Mouse (Mus musculus): ENCODE data around the gene Asb6. TPM values are rescaled to one million over a fixed set of nuclear protein-coding genes. Genes with fewer than 3 reads are reported as not detected.
A peak's percentile ranks its signal among the peaks of the same experiment; 100 is the strongest.

Gene Asb6
- polyA plus RNA-seq, 1 experiment from 2014 or later = 27.8 TPM

- ATAC-seq (ENCODE audit: low read depth) = no peak
- peak overlapping the region; percentile 56 for H3K4me2 ChIP-seq (ENCODE audit: low read depth, low read length)
- no peak overlapping the region for H3K9ac ChIP-seq (ENCODE audit: low read depth, low read length)
- 2% methylated on average over 79 of the region's 80 CpGs for WGBS (ENCODE audit: insufficient replicate concordance)
- no peaks in the 10 kb centered on the region for H3K9me3 ChIP-seq (replicated peaks; ENCODE audit: control insufficient read depth, low read length)
- H3K36me3 ChIP-seq (ENCODE audit: control insufficient read depth, insufficient read depth) = no peaks in the 10 kb centered on the region
- H3K4me3 ChIP-seq (ENCODE audit: low read depth, low read length) = peak overlapping the region; percentile 45
- peaks cover 42% of the 10 kb centered on the region for H3K27me3 ChIP-seq (ENCODE audit: control insufficient read depth, insufficient read depth, low read depth, low read length)
- no peaks in the 10 kb centered on the region; the same call in 1 of the 2 replicates for H3K4me1 ChIP-seq (ENCODE audit: control insufficient read depth, low read depth, low read length)
- no peak overlapping the region for H3K27ac ChIP-seq (ENCODE audit: low read length)
Measured at GRCm38 (mm10) chr2:30845152-30846070, 15.3 kb upstream of the Asb6 start.

GRCm38 (mm10) chr2:30842615-30843014 is 12.5 kb upstream of the Asb6 start:
- Histone ChIP-seq H3K4me2 (ENCODE audit: low read depth, low read length) (no peak overlapping the region), H3K27ac (ENCODE audit: low read length) (no peak overlapping the region), H3K4me3 (ENCODE audit: low read depth, low read length) (no peak overlapping the region), H3K36me3 (ENCODE audit: control insufficient read depth, insufficient read depth) (no peaks in the 10 kb centered on the region), H3K4me1 (ENCODE audit: control insufficient read depth, low read depth, low read length) (no peaks in the 10 kb centered on the region; the same call in 1 of the 2 replicates), H3K9me3 (replicated peaks; ENCODE audit: control insufficient read depth, low read length) (no peaks in the 10 kb centered on the region), H3K9ac (ENCODE audit: low read depth, low read length) (no peak overlapping the region), H3K27me3 (ENCODE audit: control insufficient read depth, insufficient read depth, low read depth, low read length) (peaks cover 42% of the 10 kb centered on the region)
- 34% methylated on average over 10 of the region's 10 CpGs for WGBS (ENCODE audit: insufficient replicate concordance)
- no peak for ATAC-seq (ENCODE audit: low read depth)

DNA sequence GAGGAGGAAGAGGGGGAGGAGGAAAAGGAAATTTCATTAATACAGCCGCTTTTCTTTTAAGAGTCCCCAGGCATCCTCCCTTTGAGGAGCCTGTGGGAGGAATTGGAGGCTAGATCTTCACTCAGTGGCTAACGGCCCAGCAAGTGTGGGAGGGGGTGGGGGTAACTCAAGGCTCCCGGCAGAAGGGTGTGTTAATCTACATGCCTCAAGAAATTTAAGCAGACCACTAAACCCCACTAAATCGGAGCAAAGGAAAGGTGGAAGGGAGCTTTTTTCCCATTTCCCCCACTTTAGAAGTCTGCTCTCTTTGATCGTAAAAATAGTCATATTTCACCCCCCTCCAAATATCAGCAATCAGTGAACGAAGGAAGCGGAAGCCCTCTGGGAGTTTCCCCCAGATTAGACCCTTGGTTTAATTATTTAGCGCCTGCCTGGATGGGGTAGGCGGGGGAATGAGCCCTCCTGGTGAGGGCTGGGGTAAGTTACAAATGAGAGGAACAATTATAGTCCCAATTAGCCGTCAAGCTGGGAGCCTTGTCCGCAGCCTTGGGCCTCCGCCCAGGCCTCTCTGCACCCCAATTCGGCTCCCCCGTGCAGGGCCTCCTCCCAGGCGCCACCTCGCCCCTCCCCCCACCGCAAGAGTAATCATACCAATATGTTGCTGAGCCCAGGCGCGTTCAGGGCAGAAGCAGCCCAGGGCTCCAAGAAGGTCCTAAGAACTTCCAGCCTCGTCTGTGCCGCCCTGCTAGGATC is 6.3 kb upstream of the Asb6 start:
- no peak for ATAC-seq (ENCODE audit: low read depth)
- Histone ChIP-seq H3K4me2 (ENCODE audit: low read depth, low read length) (no peak overlapping the region), H3K9ac (ENCODE audit: low read depth, low read length) (no peak overlapping the region), H3K9me3 (replicated peaks; ENCODE audit: control insufficient read depth, low read length) (no peaks in the 10 kb centered on the region), H3K36me3 (ENCODE audit: control insufficient read depth, insufficient read depth) (no peaks in the 10 kb centered on the region), H3K4me3 (ENCODE audit: low read depth, low read length) (no peak overlapping the region), H3K4me1 (ENCODE audit: control insufficient read depth, low read depth, low read length) (peaks cover 5% of the 10 kb centered on the region), H3K27me3 (ENCODE audit: control insufficient read depth, insufficient read depth, low read depth, low read length) (no peaks in the 10 kb centered on the region), H3K27ac (ENCODE audit: low read length) (no peak overlapping the region)
- WGBS (ENCODE audit: insufficient replicate concordance) = 21% methylated on average over 21 of the region's 21 CpGs

DNA sequence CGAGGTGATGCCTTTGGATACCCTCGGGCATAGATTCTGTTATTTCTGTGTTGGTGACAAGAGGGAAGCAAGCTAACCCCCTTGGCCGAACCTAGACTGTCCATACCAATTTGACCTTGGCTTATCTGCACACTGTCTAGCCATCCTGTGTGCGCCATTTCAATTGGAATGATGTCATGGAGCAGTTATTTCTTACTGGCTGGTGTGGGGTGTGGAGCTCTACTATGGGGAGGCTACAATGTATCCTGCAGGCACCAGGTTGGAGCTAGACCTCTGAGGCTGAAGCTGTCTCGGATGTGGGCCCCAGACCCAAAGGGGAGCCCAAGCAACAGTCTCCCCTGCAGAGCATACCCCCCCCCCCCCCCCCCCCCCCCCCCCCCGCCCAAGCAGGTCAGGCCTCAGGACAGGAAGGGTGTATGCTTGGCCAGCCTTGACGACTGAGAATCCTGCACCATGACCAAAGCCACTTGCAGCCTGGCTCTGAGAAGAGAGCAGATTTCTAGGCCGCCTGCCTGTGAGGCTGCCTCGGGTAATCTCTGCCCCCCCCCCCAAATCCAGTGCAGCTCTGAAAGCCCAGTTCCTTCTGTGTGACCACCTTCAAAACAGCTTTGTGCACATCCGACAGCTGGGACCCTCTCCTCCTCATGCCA is 4.4 kb upstream of the Asb6 start, which contains the start of gene Prrx2:
Prrx2 (plus strand) TSS at position 600 of the 650 bp plus-strand sequence.
- ATAC-seq (ENCODE audit: low read depth) = no peak
- no peak within 1 kb of the TSS for H3K4me2 ChIP-seq (ENCODE audit: low read depth, low read length)
- peaks cover 5% of the 10 kb centered on the region for H3K4me1 ChIP-seq (ENCODE audit: control insufficient read depth, low read depth, low read length)
- no peak within 1 kb of the TSS for H3K9ac ChIP-seq (ENCODE audit: low read depth, low read length)
- no peaks in the 10 kb centered on the region for H3K9me3 ChIP-seq (replicated peaks; ENCODE audit: control insufficient read depth, low read length)
- no peaks in the 10 kb centered on the region for H3K27me3 ChIP-seq (ENCODE audit: control insufficient read depth, insufficient read depth, low read depth, low read length)
- no peaks in the 10 kb centered on the region for H3K36me3 ChIP-seq (ENCODE audit: control insufficient read depth, insufficient read depth)
- no peak within 1 kb of the TSS for H3K4me3 ChIP-seq (ENCODE audit: low read depth, low read length)
- WGBS (ENCODE audit: insufficient replicate concordance) = 50% methylated on average over 9 of the region's 10 CpGs
- no peak within 1 kb of the TSS for H3K27ac ChIP-seq (ENCODE audit: low read length)

DNA sequence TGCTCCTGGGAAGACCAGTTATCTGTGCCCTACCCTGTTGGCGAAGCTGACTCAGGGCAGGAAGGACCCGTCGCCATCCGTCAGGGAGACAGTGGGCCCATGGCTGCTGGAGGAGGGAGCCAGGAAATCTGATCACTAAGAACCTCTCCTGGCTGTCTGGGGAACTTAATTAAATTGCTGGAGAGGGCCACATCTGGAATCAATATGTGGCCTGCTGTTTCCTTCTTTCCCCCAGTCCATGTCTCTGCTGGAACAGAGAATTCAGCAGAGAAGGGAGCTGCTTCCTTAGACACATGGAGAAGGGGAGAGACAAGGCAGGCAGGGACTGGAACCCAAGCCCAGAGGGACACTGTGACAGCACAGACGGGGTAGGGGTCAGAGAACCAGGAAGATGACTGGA is 3.5 kb upstream of the Asb6 start:
- no peak overlapping the region for H3K4me3 ChIP-seq (ENCODE audit: low read depth, low read length)
- H3K27me3 ChIP-seq (ENCODE audit: control insufficient read depth, insufficient read depth, low read depth, low read length) = no peaks in the 10 kb centered on the region
- no peak for ATAC-seq (ENCODE audit: low read depth)
- H3K9me3 ChIP-seq (replicated peaks; ENCODE audit: control insufficient read depth, low read length) = no peaks in the 10 kb centered on the region
- H3K4me2 ChIP-seq (ENCODE audit: low read depth, low read length) = no peak overlapping the region
- peaks cover 12% of the 10 kb centered on the region for H3K4me1 ChIP-seq (ENCODE audit: control insufficient read depth, low read depth, low read length)
- H3K36me3 ChIP-seq (ENCODE audit: control insufficient read depth, insufficient read depth) = no peaks in the 10 kb centered on the region
- no peak overlapping the region for H3K9ac ChIP-seq (ENCODE audit: low read depth, low read length)
- 44% methylated on average over 5 of the region's 5 CpGs for WGBS (ENCODE audit: insufficient replicate concordance)
- no peak overlapping the region for H3K27ac ChIP-seq (ENCODE audit: low read length)

DNA sequence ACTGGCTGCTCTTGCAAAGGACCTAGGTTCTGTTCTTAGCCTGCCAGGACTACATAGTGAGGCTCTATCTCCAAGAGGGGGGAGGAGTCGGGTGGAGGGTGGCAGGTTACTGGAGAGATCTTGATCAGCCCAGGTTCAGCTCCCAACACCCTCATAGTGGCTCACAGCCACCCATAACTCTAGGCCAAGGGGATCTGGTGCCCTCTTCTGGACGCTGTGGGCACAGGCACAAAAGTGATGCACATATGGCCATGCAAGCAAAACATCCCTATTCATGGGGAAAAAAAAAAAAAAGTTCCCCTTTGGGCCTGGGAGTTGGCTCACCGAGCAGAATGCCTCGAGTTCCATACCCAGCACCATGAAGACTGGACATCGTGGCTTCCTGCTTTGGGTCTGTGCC is 818 bp downstream of the Asb6 start:
- no peaks in the 10 kb centered on the region for H3K9me3 ChIP-seq (replicated peaks; ENCODE audit: control insufficient read depth, low read length)
- peaks cover 20% of the 10 kb centered on the region for H3K36me3 ChIP-seq (ENCODE audit: control insufficient read depth, insufficient read depth)
- no peak overlapping the region for H3K27ac ChIP-seq (ENCODE audit: low read length)
- no peak overlapping the region for H3K4me2 ChIP-seq (ENCODE audit: low read depth, low read length)
- H3K4me3 ChIP-seq (ENCODE audit: low read depth, low read length) = no peak overlapping the region
- no peak for ATAC-seq (ENCODE audit: low read depth)
- H3K4me1 ChIP-seq (ENCODE audit: control insufficient read depth, low read depth, low read length) = peaks cover 27% of the 10 kb centered on the region
- no peak overlapping the region for H3K9ac ChIP-seq (ENCODE audit: low read depth, low read length)
- 16% methylated on average over 5 of the region's 5 CpGs for WGBS (ENCODE audit: insufficient replicate concordance)
- no peaks in the 10 kb centered on the region for H3K27me3 ChIP-seq (ENCODE audit: control insufficient read depth, insufficient read depth, low read depth, low read length)

DNA sequence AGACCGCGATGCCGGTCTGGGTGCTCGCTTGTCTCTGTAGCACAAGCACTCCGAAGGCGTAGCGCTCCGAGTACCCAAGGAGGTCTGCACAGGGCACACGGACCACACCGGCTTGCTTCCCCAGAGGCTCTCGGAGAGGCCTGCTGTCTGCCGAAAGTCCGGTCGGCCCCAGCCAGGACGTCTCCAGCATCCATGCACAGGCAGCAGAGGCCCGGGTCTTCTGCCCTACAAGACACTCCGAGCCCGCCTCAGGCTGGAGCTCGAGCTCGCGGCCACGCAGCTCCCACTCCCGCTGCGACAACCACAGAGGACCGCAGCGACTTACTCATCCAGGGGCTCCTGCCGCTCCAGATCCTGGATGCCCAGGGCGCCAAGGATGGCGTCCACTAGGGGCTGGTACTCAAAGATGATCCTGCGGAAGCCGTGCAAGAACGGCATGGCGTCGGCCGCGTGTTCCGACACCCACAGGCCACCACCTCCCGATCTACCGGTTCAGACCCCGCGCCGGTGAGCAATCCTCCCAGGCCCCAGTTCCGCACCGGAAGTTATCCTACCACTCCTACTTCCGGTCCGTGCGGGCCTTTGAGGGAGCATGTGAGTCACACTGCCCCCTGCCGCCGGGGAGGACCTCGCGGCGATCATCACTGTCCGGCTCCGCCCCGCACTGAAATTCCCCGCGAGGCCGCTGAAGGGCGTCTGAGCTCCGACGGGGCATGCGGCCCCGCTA is 2.2 kb downstream of the Asb6 start:
- Histone ChIP-seq H3K4me3 (ENCODE audit: low read depth, low read length) (peak overlapping the region; percentile 100), H3K4me1 (ENCODE audit: control insufficient read depth, low read depth, low read length) (peaks cover 27% of the 10 kb centered on the region), H3K9me3 (replicated peaks; ENCODE audit: control insufficient read depth, low read length) (no peaks in the 10 kb centered on the region), H3K4me2 (ENCODE audit: low read depth, low read length) (peak overlapping the region; percentile 70), H3K27ac (ENCODE audit: low read length) (peak overlapping the region; percentile 97), H3K27me3 (ENCODE audit: control insufficient read depth, insufficient read depth, low read depth, low read length) (no peaks in the 10 kb centered on the region), H3K36me3 (ENCODE audit: control insufficient read depth, insufficient read depth) (peaks cover 34% of the 10 kb centered on the region), H3K9ac (ENCODE audit: low read depth, low read length) (peak overlapping the region; percentile 92)
- peak; percentile 85 for ATAC-seq (ENCODE audit: low read depth)
- under 1% methylated on average over 63 of the region's 63 CpGs for WGBS (ENCODE audit: insufficient replicate concordance)

Data from liver, embryonic 16.5 days (tissue).